Mouse (Mus musculus) thymus, postnatal 14 days (tissue): ENCODE measurements around the gene Bicdl1.
"Not testable (repeated sequence)": the region's sequence is repeated elsewhere in the genome, so short reads cannot be mapped to it uniquely, and the experiment has no call there.

Experiments used
- DNase-seq: peaks from one replicate; pipeline ENCODE4 v3.0.0; 2021

Gene Bicdl1

DNA sequence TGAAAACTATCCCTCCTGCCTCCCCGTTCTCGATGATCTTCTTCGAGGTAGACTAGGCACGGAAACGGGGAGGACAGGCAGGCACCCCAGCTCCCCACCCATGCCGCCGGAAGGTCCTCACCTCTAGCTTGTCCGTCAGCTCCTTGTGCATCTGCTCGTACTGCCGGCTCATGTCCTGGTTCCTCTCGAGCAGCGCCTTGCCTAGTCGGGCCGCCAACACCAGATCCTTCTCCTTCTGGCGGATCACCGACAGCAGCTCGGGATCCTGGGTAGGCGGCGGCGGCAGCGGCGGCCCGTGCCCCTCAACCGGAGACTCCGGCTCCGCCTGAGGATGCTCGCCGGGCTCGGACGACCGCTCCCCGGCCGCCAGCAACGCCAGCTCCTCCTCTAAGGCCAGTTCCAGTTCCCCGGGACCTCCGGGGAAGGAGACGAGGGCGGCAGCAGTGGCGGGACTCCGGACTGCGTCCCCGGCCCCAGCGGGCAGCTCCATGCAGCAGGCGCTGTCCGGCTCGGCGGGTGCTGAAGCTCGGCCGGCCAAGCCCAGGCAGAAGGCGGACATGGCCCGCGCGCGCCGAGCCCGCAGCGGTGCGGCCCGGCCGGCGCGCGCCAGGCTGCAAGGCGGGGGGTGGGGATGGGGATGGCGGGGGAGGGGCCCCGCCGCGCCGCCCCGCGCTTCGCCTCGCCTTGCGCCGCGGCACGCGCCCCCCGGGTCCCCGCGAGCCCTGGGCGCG is at the start of gene Bicdl1:
Bicdl1 (minus strand) TSS at position 621 of the 731 bp plus-strand sequence.
- DNase-seq, result peak; percentile 78

DNA sequence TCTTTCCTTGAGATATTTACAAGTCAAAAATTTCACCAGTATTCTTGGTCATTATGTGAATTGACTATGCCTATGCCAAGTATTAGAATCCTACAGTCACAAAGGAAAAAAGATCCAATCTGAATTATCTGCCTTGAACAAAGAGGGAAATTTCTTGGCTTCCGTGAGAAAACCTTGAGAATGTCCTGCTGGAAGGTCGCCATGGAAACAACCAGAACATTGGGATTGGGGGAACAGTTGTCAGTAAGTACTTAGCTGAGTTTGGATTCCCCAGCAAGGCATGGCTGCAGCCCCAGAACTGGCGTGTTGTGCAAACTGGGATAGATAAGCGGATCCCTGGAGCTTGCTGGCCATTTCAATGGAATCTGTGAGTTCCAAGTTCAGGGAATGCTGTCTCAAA is 45.5 kb upstream of the Bicdl1 start:
- DNase-seq, result no peak

GRCm38 (mm10) chr5:115775350-115775749 is 43.9 kb upstream of the Bicdl1 start:
- DNase-seq, result no peak

DNA sequence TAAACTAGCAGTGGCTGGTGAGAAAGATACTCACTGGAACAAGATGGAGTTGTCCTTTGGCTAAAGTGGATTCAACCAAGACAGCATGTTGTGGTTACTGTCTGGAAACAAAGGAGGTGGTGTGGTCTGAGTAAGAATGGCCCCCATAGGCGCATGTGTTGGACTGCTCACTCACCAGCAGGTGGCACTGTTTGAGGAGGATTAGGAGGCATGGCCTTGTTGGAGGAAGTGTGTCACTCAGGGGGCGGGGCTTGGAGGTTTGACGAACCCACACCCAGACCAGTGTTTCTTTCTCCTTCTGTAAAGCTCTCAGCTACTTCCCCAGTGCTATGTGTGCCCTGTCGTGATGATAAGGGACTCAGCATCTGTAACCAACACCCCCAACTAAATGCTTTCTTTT is 38.6 kb upstream of the Bicdl1 start:
- peak; percentile 11 for DNase-seq

DNA sequence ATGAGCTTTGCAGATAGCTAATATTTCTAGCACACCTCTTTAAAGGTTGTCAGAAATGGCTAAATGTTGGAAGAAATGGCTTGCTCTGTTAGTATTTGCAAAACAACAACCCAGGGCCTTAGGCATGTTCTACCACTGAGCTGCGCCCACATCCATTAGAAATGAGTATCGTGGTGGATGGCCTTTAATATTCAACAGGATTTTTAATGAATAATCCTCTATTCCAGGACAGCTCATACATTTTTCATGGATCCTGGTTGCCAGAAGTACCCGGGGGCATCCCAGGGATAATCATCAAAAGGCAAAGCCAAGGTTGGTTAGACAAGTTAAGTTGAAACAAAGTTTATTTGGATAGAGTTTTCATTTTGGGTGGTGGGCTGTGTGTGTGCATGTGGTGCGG is 37.7 kb upstream of the Bicdl1 start:
- DNase-seq, result no peak

DNA sequence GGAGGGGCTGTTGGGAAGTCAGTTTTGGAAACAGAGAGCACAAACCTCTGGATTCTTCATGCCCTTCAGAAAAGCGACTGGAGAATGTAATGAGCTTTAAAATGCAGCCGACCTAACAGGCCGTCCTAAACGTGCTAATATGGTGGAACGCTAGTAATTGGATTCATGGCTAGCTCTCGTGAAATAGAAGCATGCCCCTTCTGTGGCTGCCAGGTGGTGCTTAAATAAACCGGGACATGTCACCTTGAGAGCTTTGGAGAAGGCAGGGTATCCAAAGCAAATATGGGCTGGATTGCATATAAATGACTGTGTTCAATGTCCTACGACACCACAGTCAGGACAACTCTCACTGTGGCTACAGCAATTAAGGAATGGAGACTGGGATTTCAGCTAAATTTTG is 35.4 kb upstream of the Bicdl1 start:
- no peak for DNase-seq

DNA sequence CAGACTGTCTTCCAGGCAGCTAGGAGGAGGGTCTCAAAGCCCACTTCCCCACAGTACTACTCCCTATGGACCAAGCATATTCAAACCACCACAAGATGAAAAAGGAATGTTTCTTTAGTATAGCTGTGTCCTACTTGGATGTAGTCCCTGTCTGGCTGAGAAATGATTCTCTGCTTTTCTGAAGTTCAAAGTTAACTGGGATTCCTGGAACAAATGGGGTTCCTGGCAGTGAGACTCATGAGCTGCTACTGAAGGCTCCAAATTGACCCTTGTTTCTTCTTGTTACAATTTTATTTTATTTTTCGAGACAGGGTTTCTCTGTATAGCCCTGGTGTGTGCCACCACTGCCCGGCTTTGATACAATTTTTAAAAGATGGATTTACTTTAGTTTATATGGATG is 32.6 kb upstream of the Bicdl1 start:
- no peak for DNase-seq

DNA sequence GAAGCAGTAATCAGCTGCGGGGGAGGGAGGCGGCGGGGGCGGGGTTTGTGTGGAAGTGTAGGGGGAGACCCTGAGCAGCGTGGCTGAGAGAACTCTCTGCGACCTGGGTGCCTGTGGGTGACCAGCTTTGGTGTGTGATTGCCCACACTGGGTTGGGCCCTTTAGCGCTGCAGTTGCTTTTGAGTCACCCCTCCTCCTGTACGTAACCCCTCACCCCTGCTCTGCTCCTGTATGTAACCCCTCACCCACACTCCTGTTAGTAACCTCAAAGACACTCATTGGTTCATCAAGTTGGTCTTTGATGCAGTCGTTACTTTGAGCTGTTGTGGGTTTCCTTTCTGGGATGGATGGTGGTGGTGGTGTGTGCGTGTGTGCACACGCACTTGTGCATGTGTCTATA is 29.5 kb upstream of the Bicdl1 start:
- DNase-seq, result peak; percentile 83

DNA sequence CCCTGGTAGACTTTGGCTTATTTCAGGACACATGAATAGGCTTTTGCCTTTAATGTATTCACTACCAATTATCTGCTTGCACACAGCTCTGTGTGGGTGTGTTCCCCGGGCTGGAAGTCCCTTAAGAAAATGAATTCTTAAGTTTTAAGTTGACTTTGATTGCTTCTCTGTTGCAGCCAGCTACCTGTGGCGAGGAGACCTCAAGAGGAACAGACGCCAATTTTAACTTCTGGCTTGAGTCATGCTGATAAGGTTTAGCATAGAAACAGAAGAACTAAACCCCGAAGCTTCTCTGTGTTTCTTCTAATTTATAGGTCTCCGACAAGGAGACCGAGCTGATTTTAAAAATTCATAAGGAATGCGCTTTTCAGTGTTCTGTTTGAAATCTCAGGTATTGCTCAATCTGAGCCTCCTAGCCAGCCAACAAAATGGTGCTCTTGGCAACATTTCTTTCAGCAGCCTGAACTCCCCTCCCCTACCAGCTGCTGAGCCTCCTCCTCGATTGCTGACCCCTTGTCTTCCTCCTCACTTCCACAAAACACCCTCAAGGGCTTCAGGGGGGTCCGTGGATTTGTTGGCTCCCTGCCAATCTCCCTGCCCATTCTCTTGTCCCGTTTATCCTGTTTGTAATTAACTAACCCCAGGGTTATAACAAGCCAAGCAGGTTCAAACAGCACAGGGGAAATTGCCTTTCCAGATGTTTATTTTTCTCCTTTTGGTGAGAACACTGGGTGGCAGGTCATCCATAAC is 27.2 kb upstream of the Bicdl1 start:
- DNase-seq, result no peak

GRCm38 (mm10) chr5:115757516-115757915 is 26.1 kb upstream of the Bicdl1 start:
- no peak for DNase-seq

DNA sequence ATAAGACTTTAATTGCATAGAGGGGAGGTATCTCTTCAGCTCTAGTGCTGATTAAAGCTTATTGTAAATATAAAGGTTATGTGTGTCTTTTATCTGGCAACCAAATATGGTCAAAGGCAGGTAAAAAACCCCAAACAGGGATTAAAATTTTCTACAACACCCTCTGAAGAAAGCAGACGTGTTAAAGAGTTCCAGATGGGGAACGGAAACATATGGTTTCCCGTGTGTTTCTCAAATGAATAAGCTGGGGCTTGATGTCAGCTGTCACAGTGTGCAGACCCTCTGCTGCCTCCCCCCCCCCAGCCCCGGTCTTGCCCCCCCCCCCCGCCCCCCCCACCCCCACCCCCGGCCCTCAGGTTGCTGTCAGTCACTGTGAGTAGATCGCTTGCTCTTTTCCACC is 24.1 kb upstream of the Bicdl1 start:
- DNase-seq, result no peak

DNA sequence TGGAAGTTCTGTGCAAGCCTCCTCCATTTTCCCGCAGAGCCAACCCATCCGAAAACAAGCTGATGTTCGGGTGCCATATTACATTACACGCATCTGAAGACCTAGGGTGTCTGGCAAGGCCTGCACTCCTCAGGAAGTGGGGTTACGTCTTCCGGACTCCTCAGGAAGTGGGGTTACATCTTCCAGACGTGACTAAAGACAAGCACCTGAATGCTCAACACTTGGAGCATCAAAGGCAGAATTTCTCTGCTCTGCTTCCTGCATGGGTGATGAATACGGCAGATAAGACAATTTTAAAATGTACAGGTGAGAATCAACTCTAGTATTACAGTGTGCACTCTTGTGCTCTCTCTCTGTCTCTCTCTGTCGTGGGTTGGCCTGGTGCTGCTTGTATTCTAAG is 23.4 kb upstream of the Bicdl1 start:
- DNase-seq, result peak; percentile 81

GRCm38 (mm10) chr5:115752883-115753282 is 21.5 kb upstream of the Bicdl1 start:
- DNase-seq, result no peak

DNA sequence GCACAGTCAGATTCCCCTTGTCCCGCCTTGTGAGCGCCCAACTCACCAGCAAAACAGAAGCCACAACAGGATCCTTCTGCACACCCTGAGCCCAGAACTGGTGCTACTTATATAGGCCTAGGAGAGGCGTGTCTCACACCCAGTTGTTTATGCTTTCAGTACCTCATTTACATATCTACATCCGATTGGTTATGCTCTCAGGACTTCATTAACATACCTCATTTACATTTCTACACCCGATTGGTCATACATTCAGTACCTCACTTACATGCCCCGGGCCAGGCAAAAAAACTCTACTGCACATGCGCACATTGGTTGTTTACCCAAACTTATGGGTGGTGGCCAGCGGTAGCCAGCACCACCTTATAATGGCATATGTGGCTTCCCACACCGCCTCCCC is 20.5 kb upstream of the Bicdl1 start:
- not testable (repeated sequence) for DNase-seq

- no peak for DNase-seq
Observed at GRCm38 (mm10) chr5:115748316-115748715, 16.9 kb upstream of the Bicdl1 start.

DNA sequence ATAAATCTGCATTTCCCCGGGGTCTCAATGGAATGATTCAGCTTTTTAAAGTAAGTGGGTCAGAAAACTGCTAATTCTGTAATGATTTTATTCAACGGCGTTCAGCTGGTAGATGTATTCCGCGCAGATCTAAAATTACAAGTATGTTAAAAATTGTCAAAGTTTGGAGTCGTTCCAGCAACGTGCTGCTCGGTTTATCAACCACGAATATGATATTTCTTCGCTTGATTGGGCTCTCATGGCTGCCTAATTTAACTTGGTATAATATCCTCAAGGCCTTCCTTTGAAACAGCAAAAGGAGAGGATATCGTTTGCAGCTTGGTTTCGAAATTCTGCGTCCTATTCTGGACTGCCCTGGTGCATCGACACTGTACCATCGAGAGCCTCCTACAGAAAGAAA is 13.9 kb upstream of the Bicdl1 start:
- no peak for DNase-seq

DNA sequence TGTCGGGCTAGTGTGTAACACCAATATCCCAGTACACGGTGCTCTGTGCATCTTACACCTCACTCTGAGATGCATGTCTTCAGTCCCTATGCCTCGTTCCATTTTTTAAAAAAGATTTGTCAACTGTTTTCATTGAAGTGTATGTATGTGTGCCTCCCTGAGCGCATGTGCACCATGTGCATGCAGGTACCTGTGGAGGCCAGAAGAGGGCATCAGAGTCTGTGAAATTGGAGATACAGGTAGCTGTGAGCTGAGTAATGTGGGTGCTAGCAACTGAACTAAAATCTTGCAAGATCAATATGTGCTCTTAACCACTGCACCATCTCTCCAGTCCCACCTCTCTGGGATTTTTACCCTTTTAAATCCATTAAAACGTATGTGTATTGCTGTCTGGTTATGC is 6.6 kb upstream of the Bicdl1 start:
- no peak for DNase-seq

- DNase-seq, result no peak
Observed at GRCm38 (mm10) chr5:115734570-115734969, 3.1 kb upstream of the Bicdl1 start.

DNA sequence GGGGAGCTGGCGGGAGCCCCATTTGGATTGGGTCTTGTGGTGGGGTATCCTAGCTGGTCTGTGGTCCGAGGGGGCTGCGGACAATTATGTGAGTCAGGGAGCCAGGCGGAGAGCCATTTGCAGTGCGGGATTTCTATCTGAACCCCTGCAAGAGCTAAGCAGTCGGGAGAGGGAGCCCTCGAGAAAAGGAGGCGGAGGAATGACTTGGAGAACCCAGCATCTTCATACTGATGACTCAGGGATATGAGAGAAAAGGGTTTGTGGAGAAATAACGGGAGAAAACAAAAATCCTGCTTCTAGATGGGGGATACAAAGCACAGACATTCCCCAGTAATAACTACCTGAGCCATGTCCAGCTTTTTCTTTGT is 1.4 kb upstream of the Bicdl1 start:
- peak; percentile 90 for DNase-seq

GRCm38 (mm10) chr5:115732176-115732848 is 891 bp upstream of the Bicdl1 start:
- peak; percentile 100 for DNase-seq

GRCm38 (mm10) chr5:115731732-115732175 is 333 bp upstream of the Bicdl1 start:
- DNase-seq, result peak; percentile 65

- no peak for DNase-seq
Observed at GRCm38 (mm10) chr5:115730314-115730713, 1.1 kb downstream of the Bicdl1 start.

- DNase-seq, result peak; percentile 36
Observed at GRCm38 (mm10) chr5:115726581-115726980, 4.8 kb downstream of the Bicdl1 start.

DNA sequence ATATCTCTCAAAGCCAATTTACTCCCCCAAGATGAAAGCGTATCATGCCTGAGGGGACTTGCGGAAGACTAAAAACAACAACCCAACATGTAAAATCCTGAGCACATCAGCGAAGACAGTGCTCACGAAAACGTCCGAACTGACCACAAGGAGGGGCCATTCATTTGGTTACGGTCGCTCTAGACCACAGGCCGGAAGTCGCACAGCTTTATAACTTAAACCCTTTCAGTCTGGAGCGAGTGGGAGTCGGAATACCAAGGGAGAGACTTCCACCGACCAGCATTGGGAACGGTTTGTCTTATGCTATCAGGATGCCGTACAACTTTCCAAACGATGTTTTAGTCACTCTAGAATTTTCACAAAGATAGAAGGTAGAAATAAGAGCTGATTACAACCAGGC is 5.4 kb downstream of the Bicdl1 start:
- DNase-seq, result no peak
